Mouse (Mus musculus) Muller cell, postnatal 12 days (primary cell): ENCODE measurements around the gene Glod4.

ENCODE experiments used
- DNase-seq: peaks from one replicate; pipeline ENCODE4 v3.0.0-alpha.2; 2015; ENCODE audit errors: inconsistent ontology term

The Glod4 gene

GRCm38 (mm10) chr11:76083941-76084367, 159.6 kb downstream of the Glod4 start:
- DNase-seq: no peak

GRCm38 (mm10) chr11:76081048-76081640, 162.4 kb downstream of the Glod4 start:
- no peak for DNase-seq

- DNase-seq: no peak
These were observed 163.2 kb downstream of the Glod4 start for GRCm38 (mm10) chr11:76080293-76080692.

- DNase-seq: no peak
These were observed 166.2 kb downstream of the Glod4 start for GRCm38 (mm10) chr11:76077341-76077740.

GRCm38 (mm10) chr11:76074296-76075093, 169.0 kb downstream of the Glod4 start:
- no peak for DNase-seq
